ENCODE assay signal across 12 mouse cellular contexts in the genomic region with DNA sequence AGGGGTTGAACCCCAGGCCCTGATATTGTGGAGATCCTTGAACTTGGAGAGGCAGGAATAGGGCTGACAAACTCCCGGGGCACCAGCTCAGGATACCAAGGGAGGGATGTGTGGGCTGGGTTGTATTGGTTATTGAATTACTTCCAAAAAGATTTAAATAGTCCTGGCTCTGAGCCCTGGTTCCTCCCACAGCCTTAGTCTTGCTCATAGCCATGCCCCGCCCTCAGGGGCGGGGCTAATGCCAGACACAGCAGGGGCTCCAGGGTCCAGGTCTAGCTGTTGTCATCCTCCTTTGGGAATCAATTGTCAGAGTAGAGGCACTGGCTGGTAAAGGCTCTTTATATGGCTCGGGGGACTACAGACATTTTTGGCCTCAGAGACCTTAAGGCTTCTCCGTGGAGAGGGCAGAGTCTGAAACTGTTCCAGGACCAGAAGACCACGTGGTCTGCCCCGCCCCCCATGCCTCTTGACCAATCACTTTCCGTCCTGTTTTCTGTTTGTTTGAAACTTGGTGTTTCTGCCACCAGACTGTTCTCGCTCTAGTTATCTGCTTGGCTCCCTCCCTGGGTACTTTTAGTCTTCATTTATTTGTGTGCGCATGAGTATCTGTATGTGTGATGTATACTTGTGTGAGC. TPM values are rescaled to one million over a fixed set of nuclear protein-coding genes. Genes with fewer than 3 reads are reported as not detected.
DNase-seq lines count a peak whose midpoint lies in the region; ATAC-seq lines count a peak whose summit lies in the region.
"Had no signal": no experiment of that assay in that cellular context is flagged by ENCODE, and none has a peak within 500 bp of the region (broad histone marks: within the 10 kb centered on the region; RNA-seq: fewer than 3 reads in every experiment).

No protein-coding gene starts in this region.

- peaks cover 30% of the 10 kb centered on the region for H3K27me3 ChIP-seq in kidney, embryonic 16.5 days (ENCODE audit: insufficient read depth, low read length)
- H3K27me3 ChIP-seq in heart, embryonic 12.5 days (replicated peaks) = peaks cover 99% of the 10 kb centered on the region

- peaks cover 7% of the 10 kb centered on the region; the same call in 1 of the 2 replicates for H3K4me1 ChIP-seq in kidney, embryonic 16.5 days (ENCODE audit: insufficient read depth, low read length)
- H3K4me1 ChIP-seq in heart, embryonic 12.5 days (replicated peaks) = no peaks in the 10 kb centered on the region

- no peak overlapping the region; the same call in 1 of the 2 replicates for H3K4me2 ChIP-seq in kidney, embryonic 16.5 days (replicated peaks; ENCODE audit: low read depth, low read length)
- H3K4me2 ChIP-seq in heart, embryonic 12.5 days = no peak overlapping the region

- intact Hi-C loops in heart, postnatal 25 days (cut with DNase I) = no loop called here

- 29% methylated on average over 10 of the region's 10 CpGs for WGBS in kidney, embryonic 16.5 days
- 28% methylated on average over 10 of the region's 10 CpGs for WGBS in heart, embryonic 12.5 days

- no peaks in the 10 kb centered on the region for H3K36me3 ChIP-seq in kidney, embryonic 16.5 days (ENCODE audit: insufficient read depth, low read length)
- no peaks in the 10 kb centered on the region for H3K36me3 ChIP-seq in heart, embryonic 12.5 days

- H3K4me3 ChIP-seq in kidney, embryonic 16.5 days (ENCODE audit: low read length) = no peak overlapping the region
- no peak overlapping the region for H3K4me3 ChIP-seq in heart, embryonic 12.5 days
- H3K4me3 ChIP-seq: myocyte had no signal

- H3K27ac ChIP-seq in kidney, embryonic 16.5 days (ENCODE audit: low read length) = no peak overlapping the region
- no peak overlapping the region for H3K27ac ChIP-seq in heart, embryonic 12.5 days (ENCODE audit: poor library complexity, severe bottlenecking)

- no peaks in the 10 kb centered on the region for H3K9me3 ChIP-seq in kidney, embryonic 16.5 days (ENCODE audit: low read length)
- H3K9me3 ChIP-seq in heart, embryonic 12.5 days (replicated peaks) = no peaks in the 10 kb centered on the region

- no peak overlapping the region for H3K9ac ChIP-seq in kidney, embryonic 16.5 days (replicated peaks; ENCODE audit: low read length)
- H3K9ac ChIP-seq in heart, embryonic 12.5 days = no peak overlapping the region

- no peak for DNase-seq in frontal cortex, postnatal 14 days (ENCODE audit: low spot score in 2 of 2)
- DNase-seq in right cerebral cortex, postnatal 10 days (ENCODE audit: low spot score in 2 of 2) = peak; percentile 49 to 54
- no peak for DNase-seq in right cerebral cortex, postnatal 25 days
- DNase-seq in heart, postnatal 25 days (ENCODE audit: low spot score) = no peak
- no peak for DNase-seq in c-Kit-positive CD71-positive TER-119-positive erythroid progenitor cells, embryonic 14.5 days (ENCODE audit: low spot score)
- DNase-seq: cerebellum, adult 11 months had no signal

- ATAC-seq in frontal cortex, adult (ENCODE audit: low TSS enrichment) = peak; percentile 50; the same call in 1 of the 2 replicates
- peak; percentile 53; the same call in 1 of the 2 replicates for ATAC-seq in kidney, embryonic 16.5 days (ENCODE audit: low FRiP score, low TSS enrichment)
- ATAC-seq in heart, embryonic 12.5 days (ENCODE audit: insufficient number of reproducible peaks, low FRiP score) = no peak

RNA-seq across cellular contexts. Expression of gene 1700025C18Rik, which starts 30.8 kb away (rescaled TPM):
- not detected in 2 replicates for polyA plus RNA-seq in kidney, embryonic 16.5 days (2015; fragmentation: Nextera tagmentation; extraction: Ambion mirVana)
- not detected in 2 replicates for polyA plus RNA-seq in heart, embryonic 12.5 days (2016; fragmentation: Nextera tagmentation; extraction: Ambion mirVana)
- total RNA-seq in heart, postnatal 25 days (2021) = not detected
- total RNA-seq: left cerebral cortex, adult 8-10 months had no signal
- polyA plus RNA-seq: gonadal fat pad, adult 2 months; myocyte had no signal

Comparison
In these comparisons a context has a peak if more than half of its experiments do, and no peak if none do; other contexts are left out.
1. DNase-seq: peak in right cerebral cortex, postnatal 10 days (2 of 2); none in frontal cortex, postnatal 14 days (0 of 2), right cerebral cortex, postnatal 25 days (single experiment), heart, postnatal 25 days (single experiment) and c-Kit-positive CD71-positive TER-119-positive erythroid progenitor cells, embryonic 14.5 days (single experiment).